Mouse (Mus musculus) kidney, adult 2 months (tissue): ENCODE measurements around the gene Col8a1.

Experiments used
- CTCF ChIP-seq: fragments of 200-500 bp; conservative IDR thresholded peaks from 2 replicates; pipeline ENCODE4 v1.5.1; 2011; ENCODE audit warnings: low read depth, mild to moderate bottlenecking, control low read depth, low read length, moderate library complexity, mixed read lengths; ENCODE audit not compliant: insufficient read depth, insufficient read length
- POLR2A ChIP-seq: fragments of 200-500 bp; IDR thresholded peaks from one replicate; pipeline ENCODE4 v1.6.1; 2011; ENCODE audit warnings: low read depth, low read length, control low read depth

GRCm38 (mm10) chr16:57698733-57699132, 55.8 kb downstream of the Col8a1 start:
- TF ChIP-seq CTCF: no peak
- no peak for TF ChIP-seq POLR2A
